Mouse (Mus musculus) heart, postnatal 4 days (tissue): Measurements from ENCODE around the gene Olfr1157. TPM values are rescaled to one million over a fixed set of nuclear protein-coding genes. Genes with fewer than 3 reads are reported as not detected.

Source experiments
- DNase-seq: peaks from one replicate; pipeline ENCODE4 v3.0.0; 2021
- total RNA-seq, 2 experiments: library from RNA; stranded (reverse); gene quantifications; 2 replicates each; pipeline ENCODE4 v1.2.3; 2021

The Olfr1157 gene
- not detected for total RNA-seq

DNA sequence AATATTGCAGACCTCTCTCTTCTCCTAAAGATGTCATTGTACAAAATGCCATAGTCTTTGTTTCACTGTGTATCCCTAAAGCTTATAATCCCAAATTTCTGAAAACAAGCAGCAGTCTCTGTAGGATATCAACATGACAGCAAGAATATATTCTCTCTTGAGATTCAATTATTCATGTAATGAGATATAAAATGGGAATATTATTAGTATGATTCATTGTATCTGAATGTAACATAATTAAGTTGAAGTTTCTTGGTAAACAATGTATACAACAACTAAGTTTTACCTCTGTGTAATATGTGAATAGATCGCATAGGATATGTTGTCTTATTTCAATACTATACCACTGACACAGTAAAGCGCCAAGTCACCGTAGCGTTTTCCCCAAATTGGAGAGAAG lies at the start of gene Olfr1157:
Olfr1157 (minus strand) TSS at position 101 of the 400 bp plus-strand sequence.
- DNase-seq = no peak

DNA sequence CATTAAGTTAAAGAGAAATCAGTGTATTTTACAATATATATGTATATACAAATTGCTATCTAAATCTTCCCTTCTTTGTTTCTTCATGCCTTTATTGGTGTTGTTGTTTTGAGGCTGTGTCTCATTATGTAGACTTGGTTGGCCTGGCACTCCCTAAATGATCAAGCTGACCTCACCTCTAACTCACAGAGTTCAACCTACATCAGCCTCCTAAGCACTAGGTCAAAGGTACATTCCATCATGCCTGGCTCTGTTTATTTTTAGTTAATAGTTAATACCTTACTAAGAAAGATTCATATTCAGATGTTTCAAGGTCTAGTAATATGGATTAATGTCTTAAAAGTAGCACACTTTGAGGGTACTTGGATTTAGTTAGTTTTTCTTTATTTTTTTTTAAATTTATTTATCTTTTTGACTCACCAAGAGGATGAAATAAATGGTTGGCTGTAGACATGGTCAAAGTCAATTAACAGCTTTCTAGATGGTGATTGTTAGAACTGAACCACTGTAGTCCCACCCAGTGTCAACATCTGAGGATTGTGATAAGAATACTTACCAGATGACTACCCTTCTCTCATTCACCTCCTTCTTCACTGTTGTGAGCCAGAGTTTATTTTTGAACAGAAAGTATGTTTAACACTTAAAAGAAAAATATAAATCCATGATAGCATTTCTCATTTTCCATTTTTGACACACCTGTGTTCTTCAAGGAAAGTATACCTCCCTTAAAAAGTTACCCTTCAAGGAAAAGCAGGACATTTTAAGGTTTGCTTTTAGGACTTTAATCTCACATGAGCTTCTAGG lies 39.6 kb upstream of the Olfr1157 start, which contains the start of gene Olfr1160:
Olfr1160 (minus strand) TSS at position 754 of the 804 bp plus-strand sequence.
- no peak for DNase-seq

GRCm38 (mm10) chr2:87989813-87990212 lies 21.7 kb upstream of the Olfr1157 start, which contains the start of gene Olfr1158:
Gene Olfr1158 (plus strand): TSS chr2:87990113.
- DNase-seq = no peak

- DNase-seq = no peak
Measured at GRCm38 (mm10) chr2:87974563-87974962, 6.5 kb upstream of the Olfr1157 start, which contains the start of gene Olfr74. Gene Olfr74 (minus strand): TSS chr2:87974663.

DNA sequence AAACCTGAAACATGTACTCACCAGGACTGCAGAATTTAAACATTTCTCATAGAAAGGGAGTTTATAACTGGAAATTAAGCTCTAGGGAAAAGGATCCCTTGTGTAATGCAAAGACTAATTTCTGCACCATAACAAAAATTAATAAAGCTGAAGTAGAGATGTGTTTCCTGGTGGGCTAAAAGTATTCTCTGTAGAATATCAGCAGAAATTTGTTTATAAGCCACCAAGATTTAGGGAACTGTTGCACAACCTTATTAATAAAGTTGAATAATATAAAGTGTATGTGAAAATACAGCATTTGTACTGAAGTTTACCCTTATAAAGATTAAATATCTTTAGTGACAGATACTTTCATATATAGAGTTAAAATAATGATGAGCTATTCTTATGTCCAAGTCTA lies 15.1 kb downstream of the Olfr1157 start, which contains the start of gene Olfr1156:
Olfr1156 (minus strand) TSS at position 101 of the 400 bp plus-strand sequence.
- DNase-seq = no peak

DNA sequence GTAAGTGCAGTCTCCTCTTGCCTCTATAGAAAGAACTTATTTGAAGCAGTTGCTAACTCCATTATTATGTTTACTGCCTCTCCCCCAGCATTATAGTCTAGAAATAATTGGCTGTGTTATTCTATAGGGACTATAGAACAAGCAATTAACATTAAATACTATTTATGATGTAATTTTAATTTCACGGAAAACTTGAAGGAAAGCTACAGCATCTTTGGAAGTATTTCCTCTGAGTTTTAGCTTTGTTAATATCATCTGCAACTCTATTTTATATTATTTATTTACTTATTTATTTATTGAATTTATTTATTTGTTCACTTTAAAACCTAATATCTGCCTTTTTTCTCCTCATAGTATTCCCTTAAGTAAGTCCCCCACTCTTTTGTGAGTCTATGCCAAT lies 23.1 kb downstream of the Olfr1157 start, which contains the start of gene Olfr1155:
Olfr1155 (minus strand) TSS at position 101 of the 400 bp plus-strand sequence.
- DNase-seq = no peak

Other genes starting within 250 kb of the Olfr1157 start
- not detected for gene Olfr1138, start 228.3 kb downstream of the Olfr1157 start, total RNA-seq
- gene Olfr1140, start 224.5 kb downstream of the Olfr1157 start, total RNA-seq = not detected
- gene Olfr1141, start 214.3 kb downstream of the Olfr1157 start, total RNA-seq = not detected
- gene Olfr152, start 188.8 kb downstream of the Olfr1157 start, total RNA-seq = not detected
- not detected for gene Olfr1143, start 167.7 kb downstream of the Olfr1157 start, total RNA-seq
- not detected for gene Olfr1145, start 158.5 kb downstream of the Olfr1157 start, total RNA-seq
- gene Olfr1148, start 137.8 kb downstream of the Olfr1157 start, total RNA-seq = not detected
- gene Olfr1150-ps1, start 124.3 kb downstream of the Olfr1157 start, total RNA-seq = not detected
- not detected for gene Olfr1151, start 112.4 kb downstream of the Olfr1157 start, total RNA-seq
- gene Olfr1152, start 101.8 kb downstream of the Olfr1157 start, total RNA-seq = not detected
- gene Olfr1153, start 73.3 kb downstream of the Olfr1157 start, total RNA-seq = not detected
- not detected for gene Olfr1154, start 63.1 kb downstream of the Olfr1157 start, total RNA-seq
- gene Olfr1155, start 23.2 kb downstream of the Olfr1157 start, total RNA-seq = not detected
- not detected for gene Olfr1156, start 15.2 kb downstream of the Olfr1157 start, total RNA-seq
- not detected for gene Olfr74, start 6.4 kb upstream of the Olfr1157 start, total RNA-seq
- gene Olfr1158, start 21.8 kb upstream of the Olfr1157 start, total RNA-seq = not detected
- gene Olfr1160, start 40.0 kb upstream of the Olfr1157 start, total RNA-seq = not detected
- not detected for gene Olfr1161, start 54.5 kb upstream of the Olfr1157 start, total RNA-seq
- not detected for gene Olfr73, start 69.4 kb upstream of the Olfr1157 start, total RNA-seq
- not detected for gene Olfr1162, start 82.8 kb upstream of the Olfr1157 start, total RNA-seq
- gene Olfr1163, start 103.5 kb upstream of the Olfr1157 start, total RNA-seq = not detected
- not detected for gene Olfr1164, start 125.7 kb upstream of the Olfr1157 start, total RNA-seq
- not detected for gene Olfr1166, start 160.0 kb upstream of the Olfr1157 start, total RNA-seq
- not detected for gene Olfr1167, start 186.9 kb upstream of the Olfr1157 start, total RNA-seq
- not detected for gene Olfr1168, start 213.6 kb upstream of the Olfr1157 start, total RNA-seq